Comparison of ENCODE assay signal across 11 mouse cellular contexts in genomic region chr12:32822066-32822465, GRCm38 (mm10). TPM values are rescaled to one million over a fixed set of nuclear protein-coding genes. Genes with fewer than 3 reads are reported as not detected.
DNase-seq lines count a peak whose midpoint lies in the region; ATAC-seq and TF ChIP-seq lines count a peak whose summit lies in the region.
"Had no signal": no experiment of that assay in that cellular context is flagged by ENCODE, and none has a peak within 500 bp of the region (broad histone marks: within the 10 kb centered on the region; RNA-seq: fewer than 3 reads in every experiment).

No protein-coding gene starts in this region.

- TF ChIP-seq EP300 in lung, postnatal 0 days (IDR thresholded peaks at IDR 0.05) = no peak
- no peak for TF ChIP-seq EP300 in liver, postnatal 0 days (IDR thresholded peaks at IDR 0.05; ENCODE audit: low read depth)

- H3K4me2 ChIP-seq in hindbrain, embryonic 12.5 days (replicated peaks) = no peak overlapping the region
- H3K4me2 ChIP-seq in lung, postnatal 0 days (replicated peaks; ENCODE audit: low read depth, low read length) = peak overlapping the region; percentile 79; the same call in 1 of the 2 replicates
- H3K4me2 ChIP-seq in liver, postnatal 0 days (ENCODE audit: low read depth, low read length) = peak overlapping the region; percentile 44

- H3K4me1 ChIP-seq in hindbrain, embryonic 10.5 days (replicated peaks) = peaks cover 24% of the 10 kb centered on the region
- peaks cover 10% of the 10 kb centered on the region; the same call in 1 of the 2 replicates for H3K4me1 ChIP-seq in hindbrain, embryonic 12.5 days
- no peaks in the 10 kb centered on the region for H3K4me1 ChIP-seq in lung, postnatal 0 days (ENCODE audit: insufficient read depth, low read depth, low read length)
- peaks cover 7% of the 10 kb centered on the region; the same call in 1 of the 2 replicates for H3K4me1 ChIP-seq in liver, postnatal 0 days (ENCODE audit: insufficient read depth)
- no peaks in the 10 kb centered on the region; the same call in 1 of the 2 replicates for H3K4me1 ChIP-seq in cerebellum, adult 2 months (ENCODE audit: control insufficient read depth, insufficient read depth, low read length)

- peaks cover 25% of the 10 kb centered on the region for H3K36me3 ChIP-seq in hindbrain, embryonic 10.5 days
- H3K36me3 ChIP-seq in hindbrain, embryonic 12.5 days = 0 out of 2 replicates have a peak, but pooled peaks cover 2% of the 10 kb centered on the region
- no peaks in the 10 kb centered on the region for H3K36me3 ChIP-seq in lung, postnatal 0 days (ENCODE audit: insufficient read depth, low read length)
- H3K36me3 ChIP-seq in liver, postnatal 0 days (replicated peaks; ENCODE audit: insufficient read depth, low read length) = peaks cover 12% of the 10 kb centered on the region
- H3K36me3 ChIP-seq: limb, embryonic 15.5 days had no signal

- H3K9ac ChIP-seq in hindbrain, embryonic 12.5 days = no peak overlapping the region
- H3K9ac ChIP-seq in lung, postnatal 0 days (replicated peaks; ENCODE audit: low read depth) = no peak overlapping the region
- H3K9ac ChIP-seq in liver, postnatal 0 days (replicated peaks) = no peak overlapping the region
- H3K9ac ChIP-seq: limb, embryonic 15.5 days; midbrain, embryonic 13.5 days had no signal

- H3K27me3 ChIP-seq in hindbrain, embryonic 10.5 days (ENCODE audit: insufficient read depth, poor library complexity, severe bottlenecking) = no peaks in the 10 kb centered on the region
- no peaks in the 10 kb centered on the region for H3K27me3 ChIP-seq in hindbrain, embryonic 12.5 days
- no peaks in the 10 kb centered on the region for H3K27me3 ChIP-seq in lung, postnatal 0 days (replicated peaks; ENCODE audit: insufficient read depth, low read length)
- H3K27me3 ChIP-seq in liver, postnatal 0 days (ENCODE audit: insufficient read depth, low read length) = no peaks in the 10 kb centered on the region
- H3K27me3 ChIP-seq in cerebellum, adult 2 months (ENCODE audit: control insufficient read depth, insufficient read depth, low read length) = no peaks in the 10 kb centered on the region
- H3K27me3 ChIP-seq: limb, embryonic 15.5 days; midbrain, embryonic 13.5 days had no signal

- WGBS in hindbrain, embryonic 10.5 days = 78% methylated on average over 4 of the region's 4 CpGs
- 76% methylated on average over 4 of the region's 4 CpGs for WGBS in hindbrain, embryonic 12.5 days
- WGBS in lung, postnatal 0 days = 53% methylated on average over 4 of the region's 4 CpGs
- 70% methylated on average over 4 of the region's 4 CpGs for WGBS in liver, postnatal 0 days (ENCODE audit: insufficient replicate concordance)
- 81% methylated on average over 4 of the region's 4 CpGs for WGBS in cerebellum, adult 2 months

- no peak for TF ChIP-seq POLR2A in cerebellum, adult 2 months (IDR thresholded peaks at IDR 0.05; ENCODE audit: borderline replicate concordance, insufficient read depth, low read length)

- no peak for TF ChIP-seq CTCF in lung, postnatal 0 days (IDR thresholded peaks at IDR 0.05)
- no peak for TF ChIP-seq CTCF in liver, postnatal 0 days (IDR thresholded peaks at IDR 0.05; ENCODE audit: low read depth)
- no peak for TF ChIP-seq CTCF in cerebellum, adult 2 months (IDR thresholded peaks at IDR 0.05; ENCODE audit: borderline replicate concordance, insufficient read depth, low read depth, low read length)

- no peak overlapping the region for H3K27ac ChIP-seq in hindbrain, embryonic 10.5 days
- H3K27ac ChIP-seq in hindbrain, embryonic 12.5 days = no peak overlapping the region
- no peak overlapping the region for H3K27ac ChIP-seq in lung, postnatal 0 days (ENCODE audit: low read length)
- H3K27ac ChIP-seq in liver, postnatal 0 days (ENCODE audit: low read depth) = no peak overlapping the region
- no peak overlapping the region for H3K27ac ChIP-seq in cerebellum, adult 2 months (ENCODE audit: insufficient read depth, low read length)
- H3K27ac ChIP-seq: limb, embryonic 15.5 days; midbrain, embryonic 13.5 days had no signal

- ATAC-seq in hindbrain, embryonic 12.5 days (ENCODE audit: low FRiP score) = no peak
- no peak for ATAC-seq in lung, postnatal 0 days
- ATAC-seq in liver, postnatal 0 days = no peak
- ATAC-seq: midbrain, embryonic 13.5 days had no signal

- DNase-seq in hindbrain, embryonic 10.5 days (ENCODE audit: low spot score) = no peak
- DNase-seq in lung, postnatal 0 days (ENCODE audit: low spot score) = peak; percentile 31
- DNase-seq in lung, postnatal 4 days = no peak
- DNase-seq in NIH3T3 (ENCODE audit: low read depth) = peak; percentile 14
- DNase-seq in liver, postnatal 0 days = no peak
- no peak for DNase-seq in cerebellum, adult 2 months
- DNase-seq: cerebellum, postnatal 10 days; thymus, adult 18-20 months had no signal

- H3K9me3 ChIP-seq in hindbrain, embryonic 10.5 days = no peaks in the 10 kb centered on the region
- no peaks in the 10 kb centered on the region for H3K9me3 ChIP-seq in hindbrain, embryonic 12.5 days (replicated peaks)
- H3K9me3 ChIP-seq in lung, postnatal 0 days (ENCODE audit: low read length) = no peaks in the 10 kb centered on the region
- no peaks in the 10 kb centered on the region for H3K9me3 ChIP-seq in liver, postnatal 0 days (ENCODE audit: low read length)
- H3K9me3 ChIP-seq: limb, embryonic 15.5 days; midbrain, embryonic 13.5 days had no signal

- peak overlapping the region; percentile 11; the same call in 1 of the 2 replicates for H3K4me3 ChIP-seq in hindbrain, embryonic 10.5 days
- no peak overlapping the region for H3K4me3 ChIP-seq in hindbrain, embryonic 12.5 days
- no peak overlapping the region for H3K4me3 ChIP-seq in lung, postnatal 0 days (ENCODE audit: low read depth, low read length)
- 0 out of 2 replicates have a peak overlapping the region, but pooled peaks have one; percentile 9 for H3K4me3 ChIP-seq in liver, postnatal 0 days (ENCODE audit: low read depth, low read length)
- no peak overlapping the region for H3K4me3 ChIP-seq in cerebellum, adult 2 months (replicated peaks; ENCODE audit: insufficient read depth, low read depth, low read length)

RNA-seq across cellular contexts. Expression of gene Nampt, which starts 2.7 kb away (rescaled TPM):
- 26.6 and 35.8 TPM in 2 replicates for polyA plus RNA-seq in hindbrain, embryonic 10.5 days (2016; fragmentation: Nextera tagmentation; extraction: Ambion mirVana)
- polyA plus RNA-seq in hindbrain, embryonic 12.5 days (2016; fragmentation: Nextera tagmentation; extraction: Ambion mirVana) = 27.1 and 28.7 TPM in 2 replicates
- 18.7 and 19.2 TPM in 2 replicates for polyA plus RNA-seq in lung, postnatal 0 days (2015; fragmentation: Nextera tagmentation; extraction: Ambion mirVana)
- polyA plus RNA-seq in liver, postnatal 0 days (2015; fragmentation: Nextera tagmentation; extraction: Ambion mirVana) = 14.8 and 16.4 TPM in 2 replicates
- 29.8 and 30.2 TPM in 2 replicates for polyA plus RNA-seq in cerebellum, adult 2 months (2012; rRNA removed)

Comparison
In these comparisons a context has a peak if more than half of its experiments do, and no peak if none do; other contexts are left out.
1. DNase-seq: peak in lung, postnatal 0 days (single experiment) and NIH3T3 (single experiment); none in hindbrain, embryonic 10.5 days (single experiment), lung, postnatal 4 days (0 of 2), liver, postnatal 0 days (single experiment) and cerebellum, adult 2 months (0 of 2).
2. H3K4me3 ChIP-seq: peak in hindbrain, embryonic 10.5 days (single experiment) and liver, postnatal 0 days (single experiment); none in hindbrain, embryonic 12.5 days (single experiment), lung, postnatal 0 days (single experiment) and cerebellum, adult 2 months (single experiment).